Mouse (Mus musculus) lung, embryonic 16.5 days (tissue): ENCODE results near the gene Unc50. TPM values are rescaled to one million over a fixed set of nuclear protein-coding genes. Genes with fewer than 3 reads are reported as not detected.

ENCODE experiments used
- ATAC-seq: fragments of 200-750 bp; cut with Nextera tagmentation; 2 replicates; pipeline ENCODE4 v1.8.0; 2017; ENCODE audit warnings: low read depth, mild to moderate bottlenecking, moderate library complexity
- H3K27ac ChIP-seq: fragments of 300-500 bp; sonication (generic); 2 replicates; pipeline ENCODE4 v1.5.1; 2014; ENCODE audit warnings: mild to moderate bottlenecking, control low read depth, low read length
- H3K27me3 ChIP-seq: fragments of 300-500 bp; sonication (generic); 2 replicates; pipeline ENCODE4 v1.6.1; 2014; ENCODE audit warnings: low read depth, low read length, mixed read lengths; ENCODE audit not compliant: control insufficient read depth, insufficient read depth
- H3K36me3 ChIP-seq: fragments of 300-500 bp; sonication (generic); 2 replicates; pipeline ENCODE4 v1.6.1; 2014; ENCODE audit warnings: low read length; ENCODE audit not compliant: control insufficient read depth, insufficient read depth
- H3K4me1 ChIP-seq: fragments of 300-500 bp; sonication (generic); replicated peaks from 2 replicates; pipeline ENCODE4 v1.6.1; 2014; ENCODE audit warnings: low read length, mixed read lengths; ENCODE audit not compliant: control insufficient read depth, insufficient read depth
- H3K4me2 ChIP-seq: fragments of 300-500 bp; sonication (generic); 2 replicates; pipeline ENCODE4 v1.6.1; 2014; ENCODE audit warnings: low read depth, low read length, control low read depth
- H3K4me3 ChIP-seq: fragments of 300-500 bp; sonication (generic); 2 replicates; pipeline ENCODE4 v1.5.1; 2014; ENCODE audit warnings: mild to moderate bottlenecking, low read length, control low read depth
- H3K9ac ChIP-seq: fragments of 300-500 bp; sonication (generic); 2 replicates; pipeline ENCODE4 v1.6.1; 2014; ENCODE audit warnings: low read length, control low read depth
- H3K9me3 ChIP-seq: fragments of 300-500 bp; sonication (generic); 2 replicates; pipeline ENCODE4 v1.6.1; 2016; ENCODE audit warnings: low read length; ENCODE audit not compliant: control insufficient read depth
- WGBS: fragments of 180-500 bp; shearing (Covaris S2); extraction: QIAGEN DNeasy Blood & Tissue Kit; methylation state at CpG from one replicate; pipeline ENCODE4 v1.1.7; 2014; 5-methylcytosine and 5-hydroxymethylcytosine counted together
- polyA plus RNA-seq: library from polyadenylated mRNA; unstranded; fragments of >200 nt; fragmentation: Nextera tagmentation; extraction: Ambion mirVana; gene quantifications from 2 replicates; pipeline ENCODE4 v1.2.1, GENCODE M21; 2015

Gene Unc50
- polyA plus RNA-seq = 131 and 133 TPM in 2 replicates

GRCm38 (mm10) chr1:37429366-37430296 lies at the start of gene Unc50, which contains the start of gene Coa5:
Gene Unc50, plus strand, starts transcription at chr1:37430139.
Gene Coa5, minus strand, starts transcription at chr1:37430103.
- peaks cover 19% of the 10 kb centered on the region for H3K4me1 ChIP-seq
- WGBS = under 1% methylated on average over 57 of the region's 57 CpGs
- ATAC-seq = peak; percentile 99
- H3K27ac ChIP-seq = peak within 1 kb of the TSS; percentile 70
- H3K4me2 ChIP-seq = peak within 1 kb of the TSS; percentile 94
- H3K9me3 ChIP-seq = no peaks in the 10 kb centered on the region
- H3K4me3 ChIP-seq = peak within 1 kb of the TSS; percentile 93
- H3K27me3 ChIP-seq = no peaks in the 10 kb centered on the region
- peak within 1 kb of the TSS; percentile 93 for H3K9ac ChIP-seq
- peaks cover 26% of the 10 kb centered on the region for H3K36me3 ChIP-seq

- H3K4me3 ChIP-seq = no peak overlapping the region
- H3K4me1 ChIP-seq = no peaks in the 10 kb centered on the region
- H3K9me3 ChIP-seq = no peaks in the 10 kb centered on the region
- H3K36me3 ChIP-seq = no peaks in the 10 kb centered on the region
- no peak overlapping the region for H3K4me2 ChIP-seq
- peak; percentile 75; the same call in 1 of the 2 replicates for ATAC-seq
- WGBS = 39% methylated on average over 5 of the region's 5 CpGs
- no peak overlapping the region for H3K9ac ChIP-seq
- H3K27ac ChIP-seq = no peak overlapping the region
- no peaks in the 10 kb centered on the region for H3K27me3 ChIP-seq
Measured at GRCm38 (mm10) chr1:37380913-37381312, 49.0 kb upstream of the Unc50 start.

GRCm38 (mm10) chr1:37384304-37384703 lies 45.6 kb upstream of the Unc50 start:
- Histone ChIP-seq H3K9ac (no peak overlapping the region), H3K4me3 (no peak overlapping the region), H3K36me3 (no peaks in the 10 kb centered on the region), H3K9me3 (no peaks in the 10 kb centered on the region), H3K27me3 (no peaks in the 10 kb centered on the region), H3K4me2 (no peak overlapping the region), H3K27ac (no peak overlapping the region), H3K4me1 (no peaks in the 10 kb centered on the region)
- no peak for ATAC-seq
- WGBS = 79% methylated on average over 3 of the region's 3 CpGs

GRCm38 (mm10) chr1:37386448-37386971 lies 43.4 kb upstream of the Unc50 start:
- H3K4me1 ChIP-seq = no peaks in the 10 kb centered on the region
- H3K9me3 ChIP-seq = no peaks in the 10 kb centered on the region
- no peaks in the 10 kb centered on the region for H3K27me3 ChIP-seq
- no peak overlapping the region for H3K4me3 ChIP-seq
- no peak overlapping the region for H3K9ac ChIP-seq
- 62% methylated on average over 7 of the region's 7 CpGs for WGBS
- ATAC-seq = no peak
- H3K27ac ChIP-seq = no peak overlapping the region
- no peak overlapping the region for H3K4me2 ChIP-seq
- no peaks in the 10 kb centered on the region for H3K36me3 ChIP-seq

GRCm38 (mm10) chr1:37393174-37393573 lies 36.8 kb upstream of the Unc50 start:
- no peaks in the 10 kb centered on the region for H3K27me3 ChIP-seq
- no peaks in the 10 kb centered on the region for H3K4me1 ChIP-seq
- H3K9me3 ChIP-seq = no peaks in the 10 kb centered on the region
- no peak overlapping the region for H3K9ac ChIP-seq
- 71% methylated on average over 5 of the region's 5 CpGs for WGBS
- no peak for ATAC-seq
- H3K4me3 ChIP-seq = no peak overlapping the region
- H3K36me3 ChIP-seq = 0 out of 2 replicates have a peak, but pooled peaks cover 3% of the 10 kb centered on the region
- no peak overlapping the region for H3K4me2 ChIP-seq
- H3K27ac ChIP-seq = no peak overlapping the region

- H3K9ac ChIP-seq = no peak overlapping the region
- H3K9me3 ChIP-seq = no peaks in the 10 kb centered on the region
- WGBS = 67% methylated on average over 1 of the region's 1 CpGs
- no peak overlapping the region for H3K4me3 ChIP-seq
- ATAC-seq = no peak
- no peaks in the 10 kb centered on the region for H3K4me1 ChIP-seq
- H3K4me2 ChIP-seq = no peak overlapping the region
- H3K36me3 ChIP-seq = 0 out of 2 replicates have a peak, but pooled peaks cover 3% of the 10 kb centered on the region
- H3K27ac ChIP-seq = no peak overlapping the region
- H3K27me3 ChIP-seq = no peaks in the 10 kb centered on the region
Measured at GRCm38 (mm10) chr1:37396481-37396880, 33.5 kb upstream of the Unc50 start.

GRCm38 (mm10) chr1:37398961-37399360 lies 31.0 kb upstream of the Unc50 start:
- Histone ChIP-seq H3K4me2 (no peak overlapping the region), H3K4me3 (no peak overlapping the region), H3K27ac (no peak overlapping the region), H3K27me3 (no peaks in the 10 kb centered on the region), H3K9ac (no peak overlapping the region), H3K36me3 (0 out of 2 replicates have a peak, but pooled peaks cover 3% of the 10 kb centered on the region), H3K4me1 (no peaks in the 10 kb centered on the region), H3K9me3 (no peaks in the 10 kb centered on the region)
- 13% methylated on average over 3 of the region's 3 CpGs for WGBS
- peak; percentile 51; the same call in 1 of the 2 replicates for ATAC-seq

GRCm38 (mm10) chr1:37399734-37400133 lies 30.2 kb upstream of the Unc50 start:
- WGBS = 53% methylated on average over 8 of the region's 8 CpGs
- no peak overlapping the region for H3K27ac ChIP-seq

GRCm38 (mm10) chr1:37401687-37402086 lies 28.3 kb upstream of the Unc50 start:
- Histone ChIP-seq H3K4me3 (no peak overlapping the region), H3K4me1 (no peaks in the 10 kb centered on the region), H3K36me3 (no peaks in the 10 kb centered on the region), H3K9ac (no peak overlapping the region), H3K9me3 (no peaks in the 10 kb centered on the region), H3K27me3 (no peaks in the 10 kb centered on the region), H3K4me2 (no peak overlapping the region), H3K27ac (no peak overlapping the region)
- 59% methylated on average over 4 of the region's 4 CpGs for WGBS
- no peak for ATAC-seq

More at GRCm38 (mm10) chr1:37399734-37400133, 30.2 kb upstream of the Unc50 start:
- Histone ChIP-seq H3K4me2 (no peak overlapping the region), H3K27me3 (no peaks in the 10 kb centered on the region), H3K9ac (no peak overlapping the region), H3K36me3 (0 out of 2 replicates have a peak, but pooled peaks cover 3% of the 10 kb centered on the region), H3K4me3 (no peak overlapping the region), H3K9me3 (no peaks in the 10 kb centered on the region), H3K4me1 (no peaks in the 10 kb centered on the region)
- ATAC-seq = no peak
